1 mouse cellular context compared by ENCODE assay signal in genomic region chr11:119235596-119235995, GRCm38 (mm10).
A peak's percentile ranks its signal among the peaks of the same experiment; 100 is the strongest.
TF ChIP-seq lines count a peak whose summit lies in the region.

No protein-coding gene starts in this region.

TF ChIP-seq in CH12.LX, 34 proteins besides CTCF, POLR2A, EP300 and RAD21 (continued from another document):
- TF ChIP-seq USF2 (conservative IDR thresholded peaks at IDR 0.05; ENCODE audit: low read depth, low read length) (no peak), TBP (conservative IDR thresholded peaks at IDR 0.05; ENCODE audit: low read depth, low read length) (no peak), SMC3 (IDR thresholded peaks at IDR 0.05; ENCODE audit: low read depth, low read length) (peak; percentile 52), SIN3A (IDR thresholded peaks at IDR 0.05; ENCODE audit: low read length) (no peak), MAX (IDR thresholded peaks at IDR 0.05; ENCODE audit: low read length) (no peak), ZC3H11A (IDR thresholded peaks at IDR 0.05; ENCODE audit: low read depth, low read length) (no peak; the same call in 1 of the 2 replicates), USF1 (IDR thresholded peaks at IDR 0.05; ENCODE audit: low read depth, low read length) (no peak), RCOR1 (conservative IDR thresholded peaks at IDR 0.05; ENCODE audit: low read depth, low read length) (no peak), ZMIZ1 (IDR thresholded peaks at IDR 0.05; ENCODE audit: low read depth, low read length) (no peak), POLR2AphosphoS2 (IDR thresholded peaks at IDR 0.05; ENCODE audit: low read depth, low read length) (no peak), CHD1 (IDR thresholded peaks at IDR 0.05; ENCODE audit: low read depth, low read length) (no peak)
